Mouse (Mus musculus) lung, adult 18-20 months (tissue): ENCODE data around the gene Hist1h3g.

Source experiments
- DNase-seq, 2 experiments: peaks; one replicate each; pipeline ENCODE4 v3.0.0; 2022; ENCODE audit warnings: mixed read lengths in 2 of 2

Gene Hist1h3g

DNA sequence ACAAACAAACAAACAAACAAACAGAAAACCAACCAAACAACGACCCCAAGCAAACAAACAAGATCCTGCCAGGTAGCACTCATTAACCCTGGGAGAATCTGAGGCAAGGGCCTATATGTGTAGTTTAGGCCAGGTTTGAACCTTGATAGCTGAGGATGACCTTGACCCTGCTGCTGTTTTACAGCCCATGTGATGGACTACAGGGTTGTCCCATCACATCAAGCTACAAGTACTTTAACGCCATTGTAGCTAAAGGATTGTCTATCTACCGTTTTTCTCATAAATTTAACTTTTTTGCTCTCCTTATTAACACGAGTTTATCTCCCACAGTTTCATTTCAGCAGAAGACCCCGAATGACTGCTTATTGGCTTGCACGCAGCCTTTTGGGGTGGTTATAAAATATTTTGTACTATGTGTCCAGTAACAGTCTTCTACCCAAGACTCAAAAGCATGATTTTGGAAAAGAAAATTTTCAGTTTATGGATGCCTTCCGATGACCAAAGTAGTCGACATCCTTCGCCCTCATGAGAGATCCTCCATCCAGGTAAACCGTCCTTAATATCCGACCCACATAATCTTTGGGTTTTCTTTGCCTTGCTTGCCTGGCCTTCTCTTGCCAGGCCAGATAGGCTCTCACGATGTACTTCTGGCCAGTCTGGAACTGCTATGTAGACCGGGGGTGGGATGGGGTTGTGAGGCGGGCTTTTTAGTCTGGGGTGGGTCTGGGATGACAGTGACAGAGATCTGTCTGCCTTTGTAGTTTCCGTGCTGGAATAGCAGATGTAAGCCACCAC is 19.2 kb upstream of the Hist1h3g start:
- DNase-seq = no peak

DNA sequence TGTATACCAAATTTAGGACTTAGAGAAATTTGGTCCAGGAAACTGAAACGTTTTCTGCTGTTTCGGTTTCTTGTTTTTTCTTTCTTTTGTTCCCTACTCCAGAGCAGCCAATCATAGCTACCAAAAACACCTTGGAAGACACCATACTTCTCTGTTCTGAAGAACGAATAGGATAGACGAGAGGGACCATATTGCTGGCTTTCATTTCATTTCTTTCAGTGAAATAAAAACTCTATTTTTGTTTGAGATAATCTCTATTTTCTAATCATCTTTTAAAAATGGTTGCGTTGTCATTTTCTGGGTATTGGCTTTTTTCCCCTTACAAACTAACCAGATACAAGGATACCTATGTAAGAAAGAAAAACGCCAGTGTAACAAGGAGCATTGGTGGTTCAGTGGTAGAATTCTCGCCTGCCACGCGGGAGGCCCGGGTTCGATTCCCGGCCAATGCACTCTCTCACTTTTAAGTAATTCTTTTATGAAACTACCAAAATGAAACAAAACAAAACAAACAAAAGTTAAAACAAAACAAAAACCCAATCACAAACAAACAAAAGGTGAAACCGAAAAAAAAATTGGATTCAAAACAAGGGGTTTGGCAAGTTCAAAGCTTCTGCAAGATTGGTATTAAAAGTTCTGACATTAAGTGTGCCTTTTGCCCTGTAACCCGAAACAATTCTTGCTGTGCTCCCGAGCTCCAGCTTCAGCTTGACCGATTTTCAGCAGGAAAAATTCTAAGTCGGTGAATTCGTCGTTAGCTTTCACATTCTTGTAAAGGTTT is 18.2 kb upstream of the Hist1h3g start:
- peak; percentile 74 for DNase-seq

DNA sequence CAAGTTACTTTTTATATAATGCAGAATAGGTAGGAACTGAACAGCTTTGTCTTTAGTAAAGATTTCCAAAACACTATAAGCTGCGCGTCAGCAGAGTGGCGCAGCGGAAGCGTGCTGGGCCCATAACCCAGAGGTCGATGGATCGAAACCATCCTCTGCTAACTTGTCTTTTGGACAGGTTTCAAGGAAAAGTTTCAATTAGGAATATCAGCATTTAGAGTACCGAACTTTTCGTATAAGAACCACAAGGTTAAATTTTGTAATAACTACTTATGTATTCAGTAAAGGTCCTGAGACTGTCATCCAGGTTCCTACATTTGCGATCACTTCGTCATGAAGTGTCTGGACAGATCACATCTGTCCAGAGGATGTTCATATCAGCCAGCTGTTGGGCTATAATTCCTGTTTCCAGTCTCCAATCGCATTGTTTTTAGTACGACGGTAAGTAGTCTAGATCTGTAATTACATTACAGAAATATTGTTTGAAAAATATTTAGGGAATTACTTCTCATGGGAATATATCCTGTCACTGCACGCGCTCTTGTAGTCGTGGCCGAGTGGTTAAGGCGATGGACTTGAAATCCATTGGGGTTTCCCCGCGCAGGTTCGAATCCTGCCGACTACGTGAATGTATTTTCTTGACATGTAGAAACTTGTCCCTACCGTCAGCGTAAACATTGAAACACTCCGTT is 17.5 kb upstream of the Hist1h3g start:
- DNase-seq = peak; percentile 87

DNA sequence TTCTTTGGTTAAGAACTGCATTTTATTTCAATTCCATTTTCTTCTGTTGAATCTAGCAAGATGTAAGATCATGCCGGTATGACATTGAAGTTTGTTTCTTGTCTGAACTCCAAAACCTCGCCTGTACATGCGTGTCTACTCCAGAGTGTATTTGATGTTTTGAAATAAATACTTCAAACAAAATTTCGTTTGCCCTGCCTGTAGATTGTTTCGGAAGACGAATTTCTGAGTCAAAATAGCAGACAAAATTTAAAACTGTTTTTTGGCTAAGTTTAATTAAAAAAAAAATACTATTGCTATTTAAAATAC is 17.0 kb upstream of the Hist1h3g start:
- no peak for DNase-seq

DNA sequence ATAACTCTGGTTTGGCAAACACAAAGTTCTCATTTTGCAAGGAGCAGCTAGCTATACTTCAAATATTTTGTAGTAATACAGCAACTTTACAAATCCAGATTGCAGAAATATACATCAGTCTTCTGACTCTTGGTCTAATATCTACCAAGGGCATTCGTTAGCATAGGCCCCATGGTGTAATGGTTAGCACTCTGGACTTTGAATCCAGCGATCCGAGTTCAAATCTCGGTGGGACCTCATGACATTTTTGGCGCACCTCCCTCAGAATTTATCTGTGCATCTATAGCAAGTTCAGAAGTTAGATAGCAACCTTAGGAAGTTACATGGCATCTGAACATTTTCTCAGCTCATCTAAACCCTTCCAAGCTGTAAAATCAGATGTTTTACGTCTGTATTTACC is 16.3 kb upstream of the Hist1h3g start:
- DNase-seq = peak; percentile 73 to 77

DNA sequence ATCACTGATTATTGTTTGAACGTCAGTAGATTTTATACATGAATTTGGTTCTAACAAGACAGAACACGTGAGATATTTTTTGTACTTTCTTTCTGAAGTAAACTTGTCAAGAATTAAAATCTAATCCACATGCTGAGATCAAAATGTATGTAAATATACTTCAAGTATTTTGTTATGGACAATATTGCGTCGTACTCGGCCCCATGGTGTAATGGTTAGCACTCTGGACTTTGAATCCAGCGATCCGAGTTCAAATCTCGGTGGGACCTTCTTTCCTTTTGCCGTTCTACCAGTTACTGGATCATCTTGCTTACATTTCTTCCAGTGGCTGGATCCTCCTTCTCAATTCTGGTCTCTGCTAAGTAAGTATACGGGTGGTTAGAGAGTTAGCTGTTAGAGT is 15.8 kb upstream of the Hist1h3g start:
- peak; percentile 78 to 82 for DNase-seq

DNA sequence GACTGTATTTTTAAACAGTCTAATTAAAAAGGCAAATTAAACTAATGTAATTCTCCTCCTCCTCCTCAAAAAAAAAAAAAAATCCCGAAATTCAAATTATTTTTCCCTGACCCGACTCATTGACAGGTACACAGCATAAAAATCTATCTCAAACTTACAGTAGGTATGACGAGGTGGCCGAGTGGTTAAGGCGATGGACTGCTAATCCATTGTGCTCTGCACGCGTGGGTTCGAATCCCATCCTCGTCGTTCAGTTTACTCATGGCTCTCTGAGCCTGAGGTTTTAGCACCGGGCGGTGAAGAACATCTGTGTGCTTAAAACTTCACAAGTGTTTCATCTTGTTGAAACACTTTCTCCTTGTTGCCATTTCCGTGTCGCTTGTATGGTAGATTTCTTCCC is 13.5 kb upstream of the Hist1h3g start:
- DNase-seq = peak; percentile 79 to 81

DNA sequence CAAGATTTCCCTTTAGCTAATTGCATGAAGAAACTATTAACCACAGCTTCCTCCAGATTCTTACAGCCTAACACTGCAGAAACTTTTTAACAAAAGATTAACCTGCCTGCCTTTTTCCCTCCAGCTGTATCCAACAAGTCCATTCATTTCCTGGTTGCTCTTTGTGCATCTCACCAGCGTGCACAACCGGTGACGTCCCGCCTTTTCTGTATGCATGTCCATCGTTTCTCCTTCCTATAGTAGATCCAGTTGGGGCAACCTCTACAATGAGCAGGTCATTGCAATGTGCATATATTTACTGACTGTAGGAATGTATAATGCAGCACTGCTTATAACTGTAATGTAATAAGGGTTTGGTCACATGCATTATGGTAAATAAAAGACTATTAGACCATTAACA is 11.2 kb upstream of the Hist1h3g start:
- DNase-seq = no peak

DNA sequence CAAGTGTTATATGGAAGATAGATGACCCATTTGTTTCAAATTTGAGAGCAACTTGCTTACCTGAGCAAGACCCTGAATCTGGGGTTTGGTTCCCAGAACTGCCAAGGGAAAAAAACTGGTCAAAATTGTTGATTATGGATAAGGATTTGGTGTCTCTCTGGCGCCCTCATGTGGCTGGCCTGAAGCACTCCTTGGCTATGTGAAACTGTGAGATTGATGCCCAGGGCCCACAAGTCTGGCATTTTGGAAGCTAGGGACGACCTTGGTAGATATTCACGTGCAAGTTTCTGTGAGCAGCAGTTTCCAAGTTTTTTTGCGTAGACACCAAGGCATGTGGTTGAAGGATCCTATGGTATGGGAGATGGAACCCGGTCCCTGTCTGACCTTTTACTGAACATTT is 10.6 kb upstream of the Hist1h3g start:
- DNase-seq = peak; percentile 52 to 69

DNA sequence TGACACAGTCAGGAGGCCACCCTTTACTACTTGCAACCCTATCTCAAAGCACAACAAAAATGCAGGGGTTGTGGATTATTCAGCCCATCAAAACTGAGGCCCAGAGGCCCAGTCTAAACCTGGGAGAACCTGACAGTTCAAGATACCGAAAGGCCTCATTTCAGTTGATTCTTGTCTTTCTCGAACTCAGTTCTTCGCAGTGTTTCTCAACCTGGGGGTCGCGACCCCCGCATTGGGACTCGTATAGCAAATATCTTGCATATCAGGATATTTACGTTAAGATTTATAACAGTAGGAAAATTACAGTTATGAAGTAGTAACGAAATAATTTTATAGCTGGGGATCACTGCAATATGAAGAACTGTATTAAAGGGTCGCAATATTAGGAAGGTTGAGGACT is 9.3 kb upstream of the Hist1h3g start:
- DNase-seq = no peak

DNA sequence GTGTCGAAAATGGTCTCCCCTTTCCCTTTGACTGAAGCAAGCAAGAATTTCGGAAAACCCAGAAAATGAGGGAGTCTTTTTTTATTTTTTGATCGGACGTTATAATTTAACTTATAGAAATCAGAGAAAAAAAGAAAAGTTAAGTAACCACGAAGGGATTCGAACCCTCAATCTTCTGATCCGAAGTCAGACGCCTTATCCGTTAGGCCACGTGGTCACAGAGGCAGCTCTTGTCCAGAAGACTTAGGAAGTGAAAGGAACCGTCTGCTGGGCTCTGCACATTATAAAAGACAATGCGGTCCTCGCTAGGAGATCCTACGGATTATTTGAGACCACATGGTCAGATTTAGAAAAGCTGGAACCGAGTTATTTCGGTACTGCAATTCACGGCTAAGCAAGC is 8.9 kb upstream of the Hist1h3g start:
- peak; percentile 88 to 91 for DNase-seq

DNA sequence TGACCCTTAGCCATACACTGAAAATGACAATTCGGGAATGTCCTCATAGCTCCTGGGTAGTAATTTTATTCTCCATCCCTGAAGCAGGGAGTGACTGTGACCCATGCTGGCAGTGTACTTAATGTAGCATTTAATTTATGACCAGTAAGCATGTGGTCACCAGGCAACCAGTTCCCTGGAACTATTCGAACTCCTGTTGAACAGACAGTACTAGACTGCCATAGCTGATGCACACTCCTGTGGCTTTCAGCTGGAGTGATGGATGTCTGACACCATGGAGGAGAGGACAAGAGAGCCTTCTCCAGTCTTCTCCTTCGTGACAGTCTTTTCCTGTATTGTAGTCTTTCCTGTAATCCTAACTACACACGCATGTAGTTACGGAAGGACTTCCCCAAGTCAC is 6.2 kb upstream of the Hist1h3g start:
- no peak for DNase-seq

DNA sequence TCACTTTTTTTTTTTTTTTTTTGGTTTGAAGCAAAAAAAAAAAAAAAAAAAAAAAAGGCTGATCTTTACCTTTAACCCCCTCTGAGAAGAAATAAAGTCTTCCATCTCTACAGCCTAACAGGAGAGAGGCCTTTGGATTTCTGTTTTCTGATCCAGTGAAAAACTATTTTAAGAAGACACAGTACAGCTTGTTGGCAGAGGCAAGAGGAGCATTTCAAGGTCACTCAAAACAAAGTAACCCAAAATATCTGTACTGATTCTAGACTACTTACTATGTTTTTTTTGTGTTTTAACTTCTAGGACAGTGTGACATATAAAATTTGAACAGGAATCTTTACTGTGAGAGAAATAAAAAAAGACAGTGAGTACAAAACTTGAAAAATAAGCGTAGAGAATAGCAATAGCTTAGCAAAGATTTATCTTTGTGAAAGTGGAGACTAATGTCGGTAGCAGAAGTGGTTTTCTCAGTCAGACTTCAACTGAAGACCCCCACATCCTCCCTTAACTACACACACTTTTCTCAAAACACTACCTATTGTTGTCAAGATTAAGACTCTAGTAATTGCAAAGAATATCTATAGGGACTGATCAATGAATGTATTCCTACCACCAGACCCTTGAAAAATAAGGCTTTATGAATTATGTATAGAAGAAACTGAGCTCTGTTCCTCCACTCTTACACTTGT is 5.6 kb upstream of the Hist1h3g start:
- no peak for DNase-seq

DNA sequence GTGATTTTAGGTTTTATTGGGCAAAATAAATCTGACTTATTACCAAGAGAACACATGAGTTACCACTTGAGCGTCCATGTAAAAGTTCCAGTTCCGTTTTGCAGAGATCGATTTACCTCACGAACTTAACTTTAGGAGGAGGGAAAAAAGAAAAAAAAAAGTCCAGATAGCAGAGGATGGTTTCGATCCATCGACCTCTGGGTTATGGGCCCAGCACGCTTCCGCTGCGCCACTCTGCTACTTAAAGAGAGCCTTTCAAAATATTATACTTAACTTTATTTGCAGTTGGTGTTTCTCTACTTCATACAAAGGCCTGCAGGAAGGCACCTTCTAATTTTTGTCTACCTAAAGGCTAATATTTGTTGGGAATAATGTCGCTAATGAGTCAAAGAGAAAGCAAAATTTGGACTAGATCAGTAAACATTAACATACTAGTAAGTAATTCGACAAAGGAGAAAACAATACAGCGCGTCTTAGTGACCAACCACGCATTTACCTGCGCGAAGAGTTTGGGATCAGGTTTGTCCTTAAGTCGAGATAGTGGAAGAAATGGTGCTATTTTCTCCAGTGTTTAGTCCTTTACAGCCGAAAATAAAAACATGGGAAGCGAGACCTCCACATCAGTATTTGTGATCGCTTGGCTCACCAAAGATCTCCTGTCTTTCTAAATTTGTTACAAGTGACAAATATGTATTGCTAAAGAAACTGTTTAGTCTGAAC is 4.9 kb upstream of the Hist1h3g start:
- DNase-seq = peak; percentile 58 to 63

DNA sequence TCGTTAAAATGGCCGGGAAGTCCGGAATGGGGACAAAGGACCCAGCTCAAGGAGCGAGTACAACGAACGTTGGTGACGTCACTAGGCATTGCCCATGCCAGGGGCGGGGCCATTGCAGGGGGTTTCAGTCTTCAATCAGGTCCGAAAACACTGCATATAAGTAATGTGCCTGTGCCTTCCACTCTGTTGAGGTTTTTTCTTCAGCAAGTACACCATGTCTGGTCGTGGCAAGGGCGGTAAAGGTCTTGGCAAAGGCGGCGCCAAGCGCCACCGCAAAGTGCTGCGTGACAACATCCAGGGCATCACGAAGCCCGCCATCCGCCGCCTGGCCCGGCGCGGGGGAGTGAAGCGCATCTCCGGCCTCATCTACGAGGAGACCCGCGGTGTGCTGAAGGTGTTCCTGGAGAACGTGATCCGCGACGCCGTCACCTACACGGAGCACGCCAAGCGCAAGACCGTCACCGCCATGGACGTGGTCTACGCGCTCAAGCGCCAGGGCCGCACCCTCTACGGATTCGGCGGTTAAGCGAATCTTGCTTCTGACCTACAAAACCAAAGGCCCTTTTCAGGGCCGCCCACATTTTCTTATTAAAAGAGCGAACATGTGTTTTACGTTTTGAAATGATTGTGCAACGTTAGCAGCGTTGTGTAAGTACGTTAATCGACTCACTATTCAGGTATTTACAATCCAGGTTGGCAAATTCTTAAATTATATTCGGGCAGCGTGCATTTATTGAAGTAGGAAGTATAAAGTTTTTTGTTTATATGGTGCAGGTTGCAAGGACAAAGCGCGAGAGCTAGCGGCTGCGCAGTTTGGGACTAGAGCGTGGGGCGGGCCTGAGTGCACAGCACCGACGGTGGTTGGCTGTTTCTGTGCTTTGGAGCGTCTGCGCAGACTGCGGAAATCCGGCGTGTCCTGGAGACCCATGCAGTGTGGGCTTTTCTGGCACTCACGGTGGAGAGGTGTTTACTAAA is 4.0 kb upstream of the Hist1h3g start, which contains the start of gene Hist1h4h:
Gene Hist1h4h, plus strand, starts transcription at position 150 of the 975 bp plus-strand sequence.
- peak; percentile 97 to 98 for DNase-seq

DNA sequence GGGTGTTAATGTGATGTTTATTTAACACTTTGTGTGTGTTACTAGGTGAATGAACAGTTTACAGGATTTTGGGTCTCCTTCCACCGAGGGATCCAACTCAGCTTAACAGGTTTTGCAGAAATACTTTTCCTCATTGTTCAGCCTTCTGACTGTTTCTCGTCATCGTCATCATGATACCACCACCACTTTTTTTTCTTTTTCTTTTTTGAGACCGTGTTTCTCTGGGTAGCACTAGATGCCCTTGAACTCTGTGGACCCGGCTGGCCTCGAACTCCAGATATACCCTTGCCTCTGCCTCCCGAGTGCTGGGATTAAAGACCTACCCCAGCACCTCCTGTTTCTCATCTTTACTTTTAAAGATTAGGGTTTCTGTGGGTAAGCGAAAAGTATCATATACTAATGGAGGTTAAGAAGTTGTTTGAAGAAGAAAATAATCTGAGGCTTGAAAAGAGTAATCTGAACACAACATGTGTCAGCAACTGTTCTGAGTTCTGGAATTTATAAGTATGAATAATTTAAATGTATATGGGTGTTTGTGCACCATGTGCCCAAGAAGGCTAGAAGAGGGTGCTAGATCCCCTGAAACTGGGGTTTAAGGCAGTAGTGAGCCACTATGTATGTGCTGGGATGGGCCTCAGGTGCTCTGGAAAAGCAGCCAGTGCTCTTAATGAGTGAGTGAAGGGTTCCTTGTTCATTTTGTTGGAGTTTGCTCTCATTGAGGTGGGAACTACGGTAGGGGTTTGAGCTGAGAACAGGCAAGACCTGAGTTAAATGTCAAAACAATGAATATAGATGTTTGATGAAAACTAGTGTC is 2.8 kb upstream of the Hist1h3g start:
- DNase-seq = no peak

DNA sequence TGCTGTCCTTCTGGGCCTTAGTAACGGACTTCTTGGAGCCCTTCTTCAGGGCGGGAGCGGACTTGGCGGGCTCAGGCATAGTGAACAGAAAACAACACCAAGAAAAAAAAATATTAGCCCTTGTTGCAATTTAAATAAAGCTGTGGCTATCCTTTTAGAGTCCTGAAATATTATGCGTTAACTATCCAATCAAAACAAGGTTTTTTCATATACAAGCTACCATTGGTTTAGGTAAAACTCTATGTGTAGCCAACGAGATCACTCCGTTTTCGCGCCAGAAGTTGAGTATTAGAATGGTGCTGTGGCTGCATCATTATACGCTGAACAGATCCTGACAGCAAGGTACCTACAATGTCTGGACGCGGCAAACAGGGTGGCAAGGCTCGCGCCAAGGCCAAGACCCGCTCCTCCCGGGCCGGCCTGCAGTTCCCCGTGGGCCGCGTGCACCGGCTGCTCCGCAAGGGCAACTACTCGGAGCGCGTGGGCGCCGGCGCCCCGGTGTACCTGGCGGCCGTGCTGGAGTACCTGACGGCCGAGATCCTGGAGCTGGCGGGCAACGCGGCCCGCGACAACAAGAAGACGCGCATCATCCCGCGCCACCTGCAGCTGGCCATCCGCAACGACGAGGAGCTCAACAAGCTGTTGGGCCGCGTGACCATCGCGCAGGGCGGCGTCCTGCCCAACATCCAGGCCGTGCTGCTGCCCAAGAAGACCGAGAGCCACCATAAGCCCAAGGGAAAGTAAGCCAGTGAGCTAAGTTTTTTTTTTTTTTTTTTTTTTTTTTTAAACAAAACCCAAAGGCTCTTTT is 1.5 kb upstream of the Hist1h3g start, which contains the start of gene Hist1h2af:
Gene Hist1h2af, plus strand, starts transcription at position 347 of the 808 bp plus-strand sequence.
- peak; percentile 30 to 46 for DNase-seq

DNA sequence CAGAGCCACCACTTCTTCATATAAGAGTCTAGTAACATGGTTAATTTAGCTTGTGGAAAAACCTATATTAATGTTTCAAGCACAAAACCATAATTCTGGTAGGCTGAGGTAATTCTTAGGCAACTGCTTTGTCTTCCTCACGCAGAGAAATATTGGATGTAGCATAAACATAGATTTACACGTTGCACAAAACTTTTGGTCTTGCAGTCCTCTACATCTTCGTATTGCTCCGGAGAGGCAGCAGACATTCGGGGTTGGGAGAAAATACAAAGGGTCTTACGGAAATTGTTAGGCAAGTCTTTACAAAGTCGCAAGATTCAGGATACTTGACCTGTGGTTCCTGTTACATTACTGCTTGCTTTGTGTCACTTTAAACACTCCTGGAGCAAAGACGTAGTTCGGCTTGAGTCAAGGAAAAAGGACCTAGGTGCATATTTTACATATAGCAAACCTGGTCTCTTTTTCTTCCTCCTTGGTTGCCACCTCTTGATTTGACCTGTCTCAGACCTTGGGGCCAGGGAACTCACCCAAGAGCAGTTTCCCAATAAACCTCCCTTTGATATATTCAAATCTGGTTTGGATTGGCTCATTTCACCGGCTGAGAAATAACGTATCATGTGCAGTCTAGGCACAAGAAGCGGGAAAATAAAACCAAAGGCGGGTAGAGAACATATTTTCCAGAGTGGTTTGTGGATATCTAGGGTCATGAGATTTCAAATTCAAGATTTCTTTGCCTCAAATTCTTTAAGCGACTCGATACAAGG is 672 bp upstream of the Hist1h3g start:
- peak in 1 of 2 experiments; percentile 17 for DNase-seq
